Mouse (Mus musculus): ENCODE measurements at regions not wholly inside any gene's neighbourhood (a gene's known extent, or its start where the extent isn't known, plus 50 kb on each side); places are given as distances from the start of the nearest gene placed in this dataset.
A peak's percentile ranks its signal among the peaks of the same experiment; 100 is the strongest.

DNA sequence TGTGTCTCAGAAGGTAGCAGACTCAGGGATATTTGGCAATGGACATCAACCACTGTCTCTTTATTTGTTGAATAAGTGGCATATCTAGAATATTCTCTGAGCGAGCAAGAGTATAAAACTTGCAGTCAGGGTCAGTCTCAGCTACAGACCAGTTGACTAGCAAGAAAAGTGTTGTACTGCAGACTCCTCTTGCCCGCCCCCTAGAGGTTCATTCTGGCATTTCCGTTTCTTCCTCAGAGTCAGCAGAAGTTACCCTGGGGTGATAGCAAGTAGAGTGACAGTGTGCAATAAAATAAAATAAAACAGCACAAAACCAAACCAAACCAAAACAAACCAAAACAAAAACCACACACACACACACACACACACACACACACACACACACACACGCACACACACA, 571.9 kb upstream of the Fbxo33 start:
- no peak for TF ChIP-seq POLR2A (IDR thresholded peaks at IDR 0.05; ENCODE audit: control insufficient read depth in 1 of 2, insufficient read depth in 1 of 2, low read depth in 1 of 2, low read length in 2 of 2, poor library complexity in 1 of 2)
- no peak for TF ChIP-seq POLR2AphosphoS5 (IDR thresholded peaks at IDR 0.05; ENCODE audit: borderline replicate concordance, low read depth, low read length)
- TF ChIP-seq USF1 (IDR thresholded peaks at IDR 0.05; ENCODE audit: low read depth, low read length): no peak
- peak; percentile 39 to 61 (median 45) for TF ChIP-seq CTCF (IDR thresholded peaks at IDR 0.05 in 2 of 3, conservative IDR thresholded peaks at IDR 0.05 in 1 of 3; ENCODE audit: control insufficient read depth in 1 of 3, insufficient read depth in 1 of 3, low read depth in 2 of 3, low read length in 3 of 3, poor library complexity in 1 of 3, severe bottlenecking in 1 of 3)
- TF ChIP-seq ZMIZ1 (IDR thresholded peaks at IDR 0.05; ENCODE audit: low read depth, low read length): no peak
- TF ChIP-seq EP300 (IDR thresholded peaks at IDR 0.05; ENCODE audit: low read depth in 1 of 2, low read length in 2 of 2): no peak
- TF ChIP-seq GATA1 (IDR thresholded peaks at IDR 0.05; ENCODE audit: low read depth, low read length): no peak
- no peak for TF ChIP-seq NELFE (IDR thresholded peaks at IDR 0.05; ENCODE audit: low read depth, low read length)
- no peak for TF ChIP-seq NRF1 (IDR thresholded peaks at IDR 0.05; ENCODE audit: insufficient read depth, low read depth, low read length, poor library complexity, severe bottlenecking)
- TF ChIP-seq MAFK (IDR thresholded peaks at IDR 0.05; ENCODE audit: borderline replicate concordance, low read depth, low read length): no peak
- no peak for TF ChIP-seq E2F4 (IDR thresholded peaks at IDR 0.05; ENCODE audit: borderline replicate concordance, low read depth, low read length)
- TF ChIP-seq JUND (IDR thresholded peaks at IDR 0.05; ENCODE audit: low read depth, low read length): no peak
- TF ChIP-seq RAD21 (IDR thresholded peaks at IDR 0.05; ENCODE audit: low read depth, low read length): peak; percentile 40
- TF ChIP-seq MEF2A (IDR thresholded peaks at IDR 0.05; ENCODE audit: extremely low read depth, insufficient replicate concordance, low read depth, low read length, poor library complexity, severe bottlenecking): no peak

All from MEL (cell line).